ENCODE assay signal across 22 mouse cellular contexts in the genomic region with DNA sequence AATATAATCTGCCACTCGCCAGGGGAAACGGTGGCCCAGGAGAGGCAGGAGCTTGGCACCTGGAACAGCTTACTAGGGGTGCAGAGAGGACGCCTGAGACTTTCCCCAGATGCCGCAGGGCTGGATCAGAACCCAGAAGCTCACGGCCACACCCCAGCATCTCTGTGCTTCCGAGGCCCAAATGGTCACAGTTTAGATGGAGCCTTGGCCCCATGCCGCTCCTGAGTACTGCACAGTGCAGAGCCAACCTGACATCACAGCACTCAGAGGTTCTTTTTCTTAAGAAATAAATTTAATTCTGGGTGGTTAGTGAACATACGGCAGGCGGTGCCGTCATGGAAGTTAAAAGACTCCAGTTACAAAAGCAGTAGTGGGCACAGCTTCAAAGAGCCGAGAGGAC.
A peak's percentile ranks its signal among the peaks of the same experiment; 100 is the strongest.
DNase-seq lines count a peak whose midpoint lies in the region; ATAC-seq and TF ChIP-seq lines count a peak whose summit lies in the region.
"Had no signal": no experiment of that assay in that cellular context is flagged by ENCODE, and none has a peak within 500 bp of the region (broad histone marks: within the 10 kb centered on the region; RNA-seq: fewer than 3 reads in every experiment).

No protein-coding gene starts in this region.

- no peak overlapping the region for H3K9ac ChIP-seq in heart, embryonic 12.5 days
- H3K9ac ChIP-seq: embryonic facial prominence, embryonic 13.5 days; embryonic facial prominence, embryonic 15.5 days; forebrain, embryonic 12.5 days had no signal

- no peaks in the 10 kb centered on the region for H3K27me3 ChIP-seq in heart, embryonic 12.5 days (replicated peaks)
- H3K27me3 ChIP-seq: embryonic facial prominence, embryonic 13.5 days; embryonic facial prominence, embryonic 15.5 days; forebrain, embryonic 12.5 days had no signal

- H3K27ac ChIP-seq in gastrocnemius, adult 2 months, result 0 out of 2 replicates have a peak overlapping the region, but pooled peaks have one; percentile 16
- H3K27ac ChIP-seq in heart, embryonic 12.5 days (ENCODE audit: poor library complexity, severe bottlenecking), result no peak overlapping the region
- H3K27ac ChIP-seq: embryonic facial prominence, embryonic 13.5 days; embryonic facial prominence, embryonic 15.5 days; forebrain, embryonic 10.5 days; forebrain, embryonic 12.5 days had no signal

- peak; percentile 73 for DNase-seq in gastrocnemius, adult 2 months
- DNase-seq in gastrocnemius, postnatal 10 days, result no peak
- DNase-seq in heart, adult 11 months, result peak; percentile 85
- DNase-seq: adrenal gland, adult 2 months; adrenal gland, postnatal 10 days; adrenal gland, postnatal 25 days; cerebellum, adult 11 months; cerebellum, adult 18-20 months; cerebellum, adult 8-10 months; cerebellum, adult 9-11 months; cerebellum, postnatal 14 days; cerebellum, postnatal 36 days; embryo, embryonic 11 days had no signal

- WGBS in heart, embryonic 12.5 days, result 84% methylated on average over 11 of the region's 11 CpGs

- H3K4me2 ChIP-seq in heart, embryonic 12.5 days, result no peak overlapping the region
- H3K4me2 ChIP-seq: embryonic facial prominence, embryonic 13.5 days; embryonic facial prominence, embryonic 15.5 days; forebrain, embryonic 12.5 days had no signal

- TF ChIP-seq CTCF in gastrocnemius, adult 2 months (IDR thresholded peaks at IDR 0.05), result no peak

- intact Hi-C loops in gastrocnemius, adult 2 months (cut with DNase I), result no loop called here

- H3K9me3 ChIP-seq in heart, embryonic 12.5 days (replicated peaks), result no peaks in the 10 kb centered on the region
- H3K9me3 ChIP-seq: embryonic facial prominence, embryonic 13.5 days; embryonic facial prominence, embryonic 15.5 days; forebrain, embryonic 10.5 days; forebrain, embryonic 12.5 days had no signal

- peaks cover 45% of the 10 kb centered on the region for H3K36me3 ChIP-seq in heart, embryonic 12.5 days

- ATAC-seq in heart, embryonic 12.5 days (ENCODE audit: insufficient number of reproducible peaks, low FRiP score), result no peak
- ATAC-seq in megakaryocyte, adult 5-6 weeks (ENCODE audit: poor library complexity, severe bottlenecking), result no peak
- ATAC-seq: forebrain, embryonic 14.5 days; forebrain, embryonic 16.5 days had no signal

- H3K4me1 ChIP-seq in heart, embryonic 12.5 days (replicated peaks), result no peaks in the 10 kb centered on the region; the same call in 1 of the 2 replicates
- H3K4me1 ChIP-seq: embryonic facial prominence, embryonic 13.5 days; forebrain, embryonic 12.5 days had no signal

- no peak overlapping the region for H3K4me3 ChIP-seq in gastrocnemius, adult 2 months
- no peak overlapping the region for H3K4me3 ChIP-seq in heart, embryonic 12.5 days
- H3K4me3 ChIP-seq: embryonic facial prominence, embryonic 13.5 days; embryonic facial prominence, embryonic 15.5 days; erythroblast, embryonic 14.5 days; forebrain, embryonic 10.5 days; forebrain, embryonic 12.5 days had no signal
